Mouse (Mus musculus): Measurements from ENCODE around the gene Irf1.

DNA sequence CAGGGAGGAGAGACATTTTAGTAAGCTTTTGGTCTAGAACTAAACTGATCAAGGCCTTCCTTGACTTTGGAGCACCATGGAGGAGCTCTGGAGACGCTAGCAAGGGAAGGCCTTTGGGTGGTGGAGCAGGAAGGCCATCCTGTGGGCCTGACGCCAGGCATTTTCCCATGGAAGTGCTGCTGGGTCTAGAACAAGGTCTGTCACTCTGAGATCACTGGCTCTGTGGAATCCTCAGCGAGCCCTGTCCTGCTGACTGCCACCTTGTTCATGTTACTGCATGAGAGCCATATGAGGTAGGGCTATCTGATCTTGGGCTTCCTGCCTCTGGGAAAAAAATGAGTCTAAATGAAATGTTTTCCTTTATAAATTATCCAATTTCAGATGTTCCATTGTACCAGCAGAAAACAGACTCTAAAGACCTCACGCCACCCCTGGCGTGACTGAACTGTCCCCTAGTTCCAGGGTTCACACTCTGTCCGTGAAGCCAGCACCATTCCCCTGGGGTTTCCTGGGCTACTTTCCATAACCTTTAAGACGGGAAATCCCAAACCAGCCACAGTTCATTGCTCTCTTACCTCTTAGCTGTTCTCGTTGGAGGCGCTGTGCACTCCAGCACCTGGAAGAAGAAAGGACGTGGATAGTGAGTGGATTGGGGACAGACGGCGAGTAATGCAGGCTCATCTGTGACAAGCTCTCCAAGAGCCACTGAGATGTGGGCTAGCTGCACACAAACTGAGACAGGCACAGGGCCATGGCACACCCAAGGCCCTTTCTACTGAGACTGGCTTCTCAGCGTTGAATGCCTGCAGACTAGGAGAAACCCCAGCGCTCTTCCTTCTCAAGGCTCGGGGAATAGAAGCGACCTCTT lies 43.4 kb downstream of the Irf1 start:
- no peak for TF ChIP-seq CTCF (IDR thresholded peaks at IDR 0.05; ENCODE audit: borderline replicate concordance, extremely low read depth, insufficient read depth, insufficient read length)
- no peak for TF ChIP-seq POLR2A (IDR thresholded peaks at IDR 0.05; ENCODE audit: borderline replicate concordance, extremely low read depth, insufficient read depth, insufficient read length, poor library complexity, severe bottlenecking)
